Mouse (Mus musculus): Measurements from ENCODE around the gene Gna11. TPM values are rescaled to one million over a fixed set of nuclear protein-coding genes. Genes with fewer than 3 reads are reported as not detected.

Gene Gna11
- polyA plus RNA-seq, 1 experiment, result 26.3 TPM

DNA sequence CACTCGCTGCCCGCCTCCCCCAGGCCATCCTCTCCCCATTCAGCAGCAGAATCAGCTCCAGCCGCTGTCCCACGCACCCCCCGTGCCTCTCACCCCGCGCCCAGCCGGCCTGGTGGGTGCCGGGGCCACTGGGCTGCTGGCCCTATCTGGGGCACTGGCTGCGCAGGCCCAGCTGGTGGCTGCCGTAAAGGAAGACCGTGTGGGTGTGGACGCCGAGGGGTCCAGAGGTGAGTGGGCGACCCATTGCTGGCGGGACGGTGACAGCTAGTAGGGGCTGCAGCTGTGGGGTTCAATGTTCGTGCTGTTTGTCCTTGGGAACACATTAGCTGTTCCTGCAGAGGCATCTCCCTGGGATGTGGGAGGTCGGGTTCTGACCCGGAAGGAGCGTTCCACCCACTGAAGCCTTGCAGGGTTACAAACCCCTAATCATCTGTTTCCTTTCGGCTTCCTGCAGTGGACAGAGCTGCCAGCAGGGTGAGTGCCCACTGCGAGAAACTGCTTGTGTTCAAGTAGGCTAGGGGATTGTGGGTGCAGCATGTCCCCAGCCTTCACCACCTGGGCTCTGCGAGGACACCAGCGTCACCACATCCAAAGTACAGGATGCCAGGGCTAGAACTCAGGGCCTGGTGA is 35.6 kb upstream of the Gna11 start:
- Histone ChIP-seq H3K36me3 (ENCODE audit: control insufficient read depth, insufficient read depth, low read length) (no peaks in the 10 kb centered on the region), H3K27me3 (ENCODE audit: control insufficient read depth, insufficient read depth, low read length) (no peaks in the 10 kb centered on the region), H3K27ac (ENCODE audit: control insufficient read depth, insufficient read depth, low read depth, low read length) (no peak overlapping the region), H3K4me1 (ENCODE audit: control insufficient read depth, insufficient read depth, low read length) (peaks cover 16% of the 10 kb centered on the region), H3K4me3 (ENCODE audit: control insufficient read depth, low read depth, low read length) (no peak overlapping the region)
- peak; percentile 42; the same call in 1 of the 2 replicates for TF ChIP-seq CTCF (IDR thresholded peaks at IDR 0.05; ENCODE audit: control insufficient read depth, insufficient read depth, insufficient replicate concordance, low read depth, low read length)
- TF ChIP-seq POLR2A (IDR thresholded peaks at IDR 0.05; ENCODE audit: control insufficient read depth, low read depth, low read length), result no peak

- no peak overlapping the region for H3K27ac ChIP-seq (ENCODE audit: control insufficient read depth, insufficient read depth, low read depth, low read length)
- TF ChIP-seq POLR2A (IDR thresholded peaks at IDR 0.05; ENCODE audit: control insufficient read depth, low read depth, low read length) (no peak), CTCF (IDR thresholded peaks at IDR 0.05; ENCODE audit: control insufficient read depth, insufficient read depth, insufficient replicate concordance, low read depth, low read length) (no peak)
- peaks cover 21% of the 10 kb centered on the region for H3K4me1 ChIP-seq (ENCODE audit: control insufficient read depth, insufficient read depth, low read length)
- H3K27me3 ChIP-seq (ENCODE audit: control insufficient read depth, insufficient read depth, low read length), result no peaks in the 10 kb centered on the region
- no peak overlapping the region for H3K4me3 ChIP-seq (ENCODE audit: control insufficient read depth, low read depth, low read length)
- H3K36me3 ChIP-seq (ENCODE audit: control insufficient read depth, insufficient read depth, low read length), result no peaks in the 10 kb centered on the region
Measured at GRCm38 (mm10) chr10:81579967-81580366, 35.0 kb upstream of the Gna11 start.

DNA sequence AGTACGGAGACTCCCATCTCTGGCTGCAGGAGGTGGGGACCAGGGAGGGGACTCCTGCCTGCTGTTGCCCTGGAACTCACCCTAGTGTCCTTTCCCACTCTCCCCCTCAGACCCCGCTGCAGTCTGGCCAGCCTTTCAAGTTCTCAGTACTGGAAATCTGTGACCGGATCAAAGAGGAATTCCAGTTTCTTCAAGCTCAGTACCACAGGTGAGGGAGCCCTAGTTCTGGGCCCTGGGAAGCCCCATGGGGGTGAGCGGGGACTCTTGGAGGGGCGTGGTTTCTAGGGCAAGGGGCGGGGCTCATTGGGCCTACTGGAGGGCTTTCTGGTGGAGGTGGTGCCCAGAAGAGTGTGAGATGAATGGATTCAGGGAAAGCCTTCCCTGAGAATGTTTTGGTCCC is 30.7 kb upstream of the Gna11 start:
- Histone ChIP-seq H3K36me3 (ENCODE audit: control insufficient read depth, insufficient read depth, low read length) (no peaks in the 10 kb centered on the region), H3K4me3 (ENCODE audit: control insufficient read depth, low read depth, low read length) (peak overlapping the region; percentile 67), H3K4me1 (ENCODE audit: control insufficient read depth, insufficient read depth, low read length) (peaks cover 48% of the 10 kb centered on the region), H3K27ac (ENCODE audit: control insufficient read depth, insufficient read depth, low read depth, low read length) (no peak overlapping the region), H3K27me3 (ENCODE audit: control insufficient read depth, insufficient read depth, low read length) (no peaks in the 10 kb centered on the region)
- TF ChIP-seq POLR2A (IDR thresholded peaks at IDR 0.05; ENCODE audit: control insufficient read depth, low read depth, low read length) (no peak), CTCF (IDR thresholded peaks at IDR 0.05; ENCODE audit: control insufficient read depth, insufficient read depth, insufficient replicate concordance, low read depth, low read length) (no peak)

DNA sequence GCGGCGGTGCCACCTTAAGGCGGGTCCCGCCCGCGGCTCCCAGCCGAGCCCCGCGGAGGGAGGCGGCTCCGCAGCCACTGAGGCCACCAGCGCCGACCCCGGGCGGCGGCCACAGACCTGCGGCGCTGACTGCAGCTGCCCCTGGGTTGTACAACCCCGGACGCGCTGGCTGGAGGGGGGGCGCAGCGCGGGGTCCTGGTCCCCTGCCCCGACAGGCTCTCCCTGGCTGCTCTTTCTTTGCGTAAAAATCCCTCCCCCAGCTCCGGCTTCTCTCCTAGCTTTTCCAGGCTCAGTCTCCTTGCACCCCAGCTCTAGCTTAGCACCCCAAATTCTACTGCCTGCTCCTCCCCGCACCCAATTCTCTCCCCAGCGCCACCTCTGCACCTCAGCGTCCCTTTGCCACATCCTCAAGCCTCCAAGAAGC is 30.2 kb upstream of the Gna11 start:
- peak overlapping the region; percentile 67 for H3K4me3 ChIP-seq (ENCODE audit: control insufficient read depth, low read depth, low read length)
- no peak for TF ChIP-seq POLR2A (IDR thresholded peaks at IDR 0.05; ENCODE audit: control insufficient read depth, low read depth, low read length)
- TF ChIP-seq CTCF (IDR thresholded peaks at IDR 0.05; ENCODE audit: control insufficient read depth, insufficient read depth, insufficient replicate concordance, low read depth, low read length), result no peak
- H3K27me3 ChIP-seq (ENCODE audit: control insufficient read depth, insufficient read depth, low read length), result no peaks in the 10 kb centered on the region
- H3K4me1 ChIP-seq (ENCODE audit: control insufficient read depth, insufficient read depth, low read length), result peaks cover 46% of the 10 kb centered on the region
- H3K36me3 ChIP-seq (ENCODE audit: control insufficient read depth, insufficient read depth, low read length), result no peaks in the 10 kb centered on the region
- peak overlapping the region; percentile 7; the same call in 1 of the 2 replicates for H3K27ac ChIP-seq (ENCODE audit: control insufficient read depth, insufficient read depth, low read depth, low read length)

GRCm38 (mm10) chr10:81574081-81575056 is 29.4 kb upstream of the Gna11 start, which contains the start of gene Tle2:
Tle2 (plus strand) TSS chr10:81574561.
- peak within 1 kb of the TSS; percentile 67 for H3K4me3 ChIP-seq (ENCODE audit: control insufficient read depth, low read depth, low read length)
- no peaks in the 10 kb centered on the region for H3K27me3 ChIP-seq (ENCODE audit: control insufficient read depth, insufficient read depth, low read length)
- TF ChIP-seq POLR2A (IDR thresholded peaks at IDR 0.05; ENCODE audit: control insufficient read depth, low read depth, low read length) (no peak), CTCF (IDR thresholded peaks at IDR 0.05; ENCODE audit: control insufficient read depth, insufficient read depth, insufficient replicate concordance, low read depth, low read length) (no peak)
- H3K4me1 ChIP-seq (ENCODE audit: control insufficient read depth, insufficient read depth, low read length), result peaks cover 44% of the 10 kb centered on the region
- peak within 1 kb of the TSS; percentile 7; the same call in 1 of the 2 replicates for H3K27ac ChIP-seq (ENCODE audit: control insufficient read depth, insufficient read depth, low read depth, low read length)
- no peaks in the 10 kb centered on the region for H3K36me3 ChIP-seq (ENCODE audit: control insufficient read depth, insufficient read depth, low read length)

DNA sequence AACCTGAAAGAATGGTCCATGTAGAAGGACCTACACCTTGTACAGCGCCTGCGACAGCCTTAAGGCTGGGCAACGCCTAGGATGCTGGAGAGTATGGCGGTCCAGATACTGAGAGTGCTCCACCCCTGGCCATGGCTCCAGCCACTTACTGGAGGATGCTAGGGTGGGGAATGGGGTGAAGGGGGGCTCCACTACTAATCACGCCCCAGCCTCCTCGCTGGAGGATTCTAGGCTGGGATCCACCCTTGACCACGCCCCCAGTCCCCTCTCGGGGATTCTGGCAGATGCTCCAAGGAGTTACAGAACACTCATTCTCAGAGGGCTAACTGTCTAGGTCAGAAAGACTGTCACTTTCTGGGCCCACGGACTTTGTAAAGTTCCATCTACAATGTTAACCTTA is 28.0 kb upstream of the Gna11 start:
- H3K27ac ChIP-seq (ENCODE audit: control insufficient read depth, insufficient read depth, low read depth, low read length), result peak overlapping the region; percentile 54; the same call in 1 of the 2 replicates
- H3K4me1 ChIP-seq (ENCODE audit: control insufficient read depth, insufficient read depth, low read length), result peaks cover 47% of the 10 kb centered on the region
- H3K27me3 ChIP-seq (ENCODE audit: control insufficient read depth, insufficient read depth, low read length), result no peaks in the 10 kb centered on the region

GRCm38 (mm10) chr10:81572133-81572671 is 27.2 kb upstream of the Gna11 start:
- 0 out of 2 replicates have a peak overlapping the region, but pooled peaks have one; percentile 2 for H3K4me3 ChIP-seq (ENCODE audit: control insufficient read depth, low read depth, low read length)
- H3K27me3 ChIP-seq (ENCODE audit: control insufficient read depth, insufficient read depth, low read length), result no peaks in the 10 kb centered on the region
- H3K4me1 ChIP-seq (ENCODE audit: control insufficient read depth, insufficient read depth, low read length), result peaks cover 47% of the 10 kb centered on the region
- no peak for TF ChIP-seq POLR2A (IDR thresholded peaks at IDR 0.05; ENCODE audit: control insufficient read depth, low read depth, low read length)
- no peak for TF ChIP-seq CTCF (IDR thresholded peaks at IDR 0.05; ENCODE audit: control insufficient read depth, insufficient read depth, insufficient replicate concordance, low read depth, low read length)
- no peaks in the 10 kb centered on the region for H3K36me3 ChIP-seq (ENCODE audit: control insufficient read depth, insufficient read depth, low read length)
- peak overlapping the region; percentile 54 for H3K27ac ChIP-seq (ENCODE audit: control insufficient read depth, insufficient read depth, low read depth, low read length)

More for the DNA sequence above, 28.0 kb upstream of the Gna11 start:
- Histone ChIP-seq H3K4me3 (ENCODE audit: control insufficient read depth, low read depth, low read length) (no peak overlapping the region), H3K36me3 (ENCODE audit: control insufficient read depth, insufficient read depth, low read length) (no peaks in the 10 kb centered on the region)
- TF ChIP-seq CTCF (IDR thresholded peaks at IDR 0.05; ENCODE audit: control insufficient read depth, insufficient read depth, insufficient replicate concordance, low read depth, low read length) (no peak), POLR2A (IDR thresholded peaks at IDR 0.05; ENCODE audit: control insufficient read depth, low read depth, low read length) (no peak)
